Mouse (Mus musculus) left cerebral cortex, postnatal 4 days (tissue): ENCODE results near the gene Caskin2. TPM values are rescaled to one million over a fixed set of nuclear protein-coding genes. Genes with fewer than 3 reads are reported as not detected.
A peak's percentile ranks its signal among the peaks of the same experiment; 100 is the strongest.

Experiments
- DNase-seq: peaks from one replicate; pipeline ENCODE4 v3.0.0-alpha.2; 2022
- intact Hi-C: fragments of 180-260 bp; cut with DNase I; formaldehyde crosslinking; loops from one replicate; pipeline ENCODE4 v1.15.1; 2025
- total RNA-seq, 2 experiments: library from RNA; stranded (reverse); gene quantifications; 2 replicates each; pipeline ENCODE4 v1.2.3; 2021

The Caskin2 gene
- total RNA-seq, 2 experiments from 2014 or later, result 13.4 to 14.5 TPM

- intact Hi-C loops, result no loop called here
- DNase-seq, result no peak
Observed at GRCm38 (mm10) chr11:115832064-115832463, 18.6 kb upstream of the Caskin2 start.

DNA sequence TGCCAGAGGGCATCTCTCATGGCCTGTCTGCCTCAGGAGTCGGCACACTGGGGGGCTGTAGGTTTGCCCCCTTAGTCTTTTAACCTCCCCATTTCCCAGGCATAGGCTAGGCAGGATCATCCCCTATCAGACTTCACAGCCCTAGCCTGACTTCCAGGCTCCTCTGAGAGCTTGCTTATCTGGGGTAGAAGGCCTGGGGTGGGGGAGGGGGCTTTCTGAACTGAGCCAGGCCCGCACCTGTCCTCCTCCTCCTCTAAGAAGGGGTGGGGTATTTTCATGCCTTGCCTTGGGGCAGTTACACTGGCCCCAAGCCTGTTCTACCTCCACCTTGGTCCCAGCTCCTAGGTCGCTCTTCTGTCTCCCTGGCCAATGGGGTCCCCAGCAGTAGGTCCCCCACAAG, 18.1 kb upstream of the Caskin2 start:
- intact Hi-C loops, result no loop called here
- no peak for DNase-seq

- DNase-seq, result no peak
- intact Hi-C loops, result no loop called here
Observed at GRCm38 (mm10) chr11:115830550-115831325, 17.3 kb upstream of the Caskin2 start.

DNA sequence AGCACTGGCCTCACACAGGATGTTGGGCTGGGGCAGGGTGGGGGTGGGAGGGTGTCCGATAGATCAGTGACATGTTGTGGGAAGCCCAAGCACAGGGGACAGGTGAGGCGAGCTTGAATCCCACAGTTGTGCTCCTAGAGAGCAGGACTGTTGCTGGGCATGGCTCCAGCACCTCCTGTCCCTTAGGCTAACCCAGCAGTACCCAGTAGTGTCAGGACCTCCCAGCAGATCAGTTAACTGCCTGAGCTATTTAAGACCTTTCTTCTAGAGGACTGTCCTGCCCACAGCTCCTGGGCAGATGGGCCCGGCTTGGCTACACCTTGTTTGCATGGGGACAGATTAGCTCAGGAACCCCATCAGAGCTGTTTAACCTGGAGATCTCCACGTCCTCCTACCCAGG, 15.6 kb upstream of the Caskin2 start:
- intact Hi-C loops, result no loop called here
- DNase-seq, result no peak

DNA sequence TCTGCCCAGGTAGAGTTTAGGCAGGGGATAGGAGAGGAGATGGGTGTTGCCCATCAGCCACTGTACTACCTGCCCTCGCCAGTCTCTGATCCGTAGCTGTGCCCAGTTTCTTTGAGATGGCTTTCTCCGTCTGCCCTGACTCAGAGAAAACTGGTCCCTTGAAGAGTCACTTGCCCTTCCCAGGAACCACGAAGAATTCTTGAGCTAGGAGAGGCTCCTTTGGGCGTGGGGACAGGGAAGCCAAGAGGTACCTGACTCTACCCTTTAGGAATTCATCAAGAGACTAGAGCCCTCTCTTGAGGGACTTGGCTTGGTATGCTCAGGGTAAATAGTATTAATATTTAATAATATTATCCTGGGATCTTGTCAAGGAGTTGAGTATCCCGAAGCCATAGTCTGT, 14.2 kb upstream of the Caskin2 start:
- intact Hi-C loops, result no loop called here
- no peak for DNase-seq

DNA sequence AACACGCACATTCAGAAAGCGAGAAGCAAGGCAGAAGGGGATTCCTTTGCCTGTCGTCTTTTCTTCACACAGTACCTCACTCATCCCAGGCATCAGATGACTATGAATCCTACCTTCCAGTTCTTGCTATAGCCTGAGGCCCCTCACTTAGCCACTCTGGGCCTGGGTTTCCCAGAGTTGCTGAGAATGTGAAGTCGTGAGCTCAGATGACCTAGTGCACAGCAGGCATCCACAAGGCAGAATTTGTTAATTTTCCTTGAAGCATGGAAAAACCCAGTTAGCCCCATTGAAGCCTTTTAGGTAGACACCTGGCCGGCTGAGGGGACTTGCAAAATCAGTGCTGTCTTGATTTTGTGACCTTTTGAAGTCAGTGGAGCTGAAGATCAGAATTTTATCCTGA, 13.0 kb upstream of the Caskin2 start:
- no peak for DNase-seq
- intact Hi-C loops, result no loop called here

DNA sequence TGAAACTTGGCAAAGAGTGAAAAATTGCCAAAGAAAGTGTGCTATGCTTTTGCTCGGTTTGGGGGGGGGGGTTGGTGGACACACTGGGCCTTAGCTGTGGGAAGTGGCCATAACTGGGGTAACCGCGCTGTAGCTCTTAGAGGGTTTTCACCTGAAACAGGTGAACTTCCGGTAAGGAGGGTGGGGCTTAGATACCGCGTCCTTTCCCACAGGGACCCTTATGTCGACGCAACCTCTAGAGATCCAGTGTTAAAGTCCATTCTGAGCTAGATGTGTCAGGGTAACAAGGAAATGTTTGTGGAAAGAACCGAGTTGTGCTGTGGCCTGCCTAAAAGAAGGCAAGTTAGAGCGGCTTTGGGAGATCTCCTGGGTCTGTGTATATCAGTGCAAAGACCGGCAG, 11.4 kb upstream of the Caskin2 start:
- intact Hi-C loops, result no loop called here
- no peak for DNase-seq

DNA sequence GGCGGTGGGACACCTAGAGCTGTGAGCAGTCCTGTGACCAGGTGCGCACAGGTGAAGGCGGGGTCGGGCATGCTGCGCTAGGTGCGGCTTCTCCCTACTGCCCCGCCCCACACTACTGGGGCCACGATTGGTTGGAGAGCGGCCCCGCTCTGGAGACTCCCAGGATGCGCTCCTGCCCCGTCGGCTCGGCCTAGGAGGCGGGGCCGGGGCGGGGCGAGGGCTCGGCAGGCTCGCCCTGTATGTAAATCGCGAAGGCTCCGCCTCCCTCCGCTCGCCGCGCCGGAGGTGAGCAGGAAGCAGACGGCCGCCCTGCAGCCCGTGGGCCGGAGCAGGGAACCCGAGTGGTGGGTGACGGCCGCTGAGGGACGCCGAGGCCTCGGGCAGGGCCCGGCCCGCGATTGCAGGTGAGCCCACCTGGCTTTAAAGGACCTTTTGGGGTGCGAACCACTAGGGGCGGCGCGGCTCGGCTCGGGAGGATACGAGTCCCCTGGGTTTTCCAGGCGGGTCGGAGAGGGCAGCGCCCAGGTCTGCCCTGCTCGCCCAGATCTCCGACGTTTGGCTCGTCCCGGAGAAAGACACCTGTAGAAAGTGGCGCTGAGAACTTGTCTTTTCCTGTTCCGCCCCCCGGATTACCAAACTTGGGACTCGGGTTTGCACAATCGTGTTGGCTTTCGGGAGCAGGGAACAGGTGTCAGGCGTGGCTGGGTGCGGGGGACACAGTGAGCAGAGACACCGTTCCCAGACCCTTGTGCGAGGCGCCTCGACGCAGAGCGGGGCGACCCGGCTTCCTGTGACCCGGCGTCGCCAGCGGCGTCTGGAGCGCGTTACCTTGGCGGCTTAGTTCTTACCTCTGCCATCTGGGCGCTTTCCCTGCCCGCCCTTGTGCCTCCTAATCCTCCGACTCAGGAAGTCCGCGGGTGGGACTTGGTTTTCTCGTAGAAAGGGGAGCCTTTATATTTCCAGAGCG, 10.6 kb upstream of the Caskin2 start, which contains the start of gene Llgl2:
TSS of gene Llgl2 (plus strand) at position 276 of the 967 bp plus-strand sequence.
- intact Hi-C loops, result no loop called here
- peak; percentile 52 for DNase-seq

DNA sequence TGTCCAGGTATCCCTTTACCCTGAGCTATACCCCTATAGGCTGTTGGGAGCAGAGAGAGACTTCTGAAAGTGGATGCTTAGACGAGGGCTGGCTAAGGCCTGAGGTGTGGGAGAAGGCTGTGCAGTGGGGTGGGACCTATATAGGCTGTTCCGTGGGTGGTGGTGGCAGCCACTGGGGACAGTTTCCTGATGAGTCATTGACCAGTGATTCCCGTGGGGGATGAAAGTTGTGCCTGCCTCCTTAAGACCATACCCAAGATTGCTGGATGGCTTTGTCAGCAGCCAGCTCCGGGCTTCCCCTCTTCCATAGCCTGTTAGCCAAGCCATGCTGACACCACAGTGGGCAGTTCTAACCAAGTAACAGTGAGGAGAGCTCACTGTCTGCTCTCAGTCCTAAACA, 7.6 kb upstream of the Caskin2 start:
- intact Hi-C loops, result no loop called here
- no peak for DNase-seq

DNA sequence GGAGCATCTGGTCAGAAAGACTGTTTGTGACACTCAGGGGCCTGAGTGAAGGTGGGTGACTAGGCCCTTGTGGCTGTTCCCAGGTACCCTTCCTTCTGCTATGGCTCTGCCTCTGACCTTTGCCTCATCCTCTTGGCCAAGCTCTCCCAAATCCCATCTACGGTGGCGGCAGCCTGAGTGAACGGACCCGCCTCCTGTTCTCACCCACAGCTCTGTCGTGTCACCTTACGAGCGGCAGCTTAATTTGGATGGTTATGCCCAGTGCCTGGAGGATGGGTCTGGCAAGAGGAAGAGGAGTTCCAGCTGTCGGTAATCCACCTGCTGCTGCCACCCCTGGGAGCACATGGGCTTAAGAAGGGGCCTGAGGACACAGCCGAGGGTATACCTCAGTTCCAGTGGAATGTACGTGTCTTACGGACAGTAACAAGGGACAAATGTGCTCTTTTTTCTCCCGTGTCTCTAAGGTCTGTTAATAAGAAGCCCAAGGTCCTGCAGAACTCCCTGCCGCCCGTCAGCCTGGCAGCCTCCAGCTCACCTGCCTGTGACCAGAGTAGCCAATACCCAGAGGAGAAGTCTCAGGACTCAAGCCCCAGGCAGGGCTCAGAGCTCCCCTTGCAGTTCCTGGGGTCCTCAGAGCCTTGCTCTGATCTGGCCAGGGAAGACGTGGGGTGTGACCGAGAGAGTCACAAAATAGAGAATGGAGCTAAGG, 6.6 kb upstream of the Caskin2 start:
- DNase-seq, result no peak
- intact Hi-C loops, result no loop called here

GRCm38 (mm10) chr11:115817331-115817730, 3.9 kb upstream of the Caskin2 start:
- DNase-seq, result no peak
- intact Hi-C loops, result no loop called here

- intact Hi-C loops, result loop anchor here (2.0 to 5.0 kb wide), 3 partner anchors 48 to 163 kb away; partner anchors contain the start of gene Tmem94
- DNase-seq, result peak; percentile 88
Observed at GRCm38 (mm10) chr11:115814605-115815450, 1.4 kb upstream of the Caskin2 start, which contains the start of gene Tsen54. Tsen54 (plus strand) TSS chr11:115814724.

DNA sequence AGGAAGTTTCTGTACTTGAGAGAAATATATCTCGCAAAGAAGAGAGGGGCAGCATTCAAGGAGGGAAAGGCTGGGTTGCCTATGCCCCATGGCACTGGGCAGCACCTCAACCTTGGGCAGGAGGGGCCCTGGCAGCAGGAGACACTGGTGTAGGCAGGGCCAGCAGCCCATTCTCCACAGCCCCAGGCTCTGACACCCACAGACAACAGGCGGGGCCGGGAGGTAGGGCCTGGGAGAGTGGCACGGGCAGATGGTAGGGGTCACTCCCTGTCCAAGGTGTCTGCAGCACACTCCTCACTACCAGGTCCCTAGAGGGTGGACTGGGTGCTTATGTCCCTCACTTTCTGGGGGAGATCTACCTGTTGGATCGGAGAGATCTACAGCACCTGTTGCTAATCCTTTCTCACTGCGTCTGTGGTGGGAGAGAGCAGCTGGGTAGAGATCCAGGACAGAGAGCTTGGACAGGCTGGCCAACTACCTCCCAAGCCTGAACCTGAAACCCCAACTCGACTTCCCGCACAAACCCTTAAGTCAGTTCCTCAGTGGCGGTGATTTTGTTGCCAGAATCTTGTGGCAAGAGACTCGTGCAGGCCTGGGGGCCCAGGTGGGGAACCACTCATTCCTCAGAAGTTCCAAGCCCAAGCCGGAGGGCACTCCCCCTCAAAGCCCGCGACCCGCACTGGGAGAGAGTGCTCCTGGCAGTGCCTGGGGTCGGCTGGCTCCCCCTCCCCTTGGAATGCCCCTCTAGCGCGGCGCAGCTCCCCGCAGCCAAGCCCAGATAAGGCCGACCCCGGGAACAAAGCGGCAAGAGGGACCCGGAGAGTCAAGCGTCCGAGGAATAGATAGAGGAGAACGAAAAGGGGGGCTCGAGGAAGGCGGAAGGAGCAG, 662 bp downstream of the Caskin2 start:
- DNase-seq, result peak; percentile 35

GRCm38 (mm10) chr11:115812095-115812494, 1.3 kb downstream of the Caskin2 start:
- DNase-seq, result no peak
- intact Hi-C loops, result loop anchor here (5.0 kb wide), 2 partner anchors 45 to 160 kb away; partner anchors contain the start of gene Tmem94

More for the DNA sequence above, 662 bp downstream of the Caskin2 start:
- intact Hi-C loops, result loop anchor here (5.0 kb wide), 2 partner anchors 45 to 160 kb away; partner anchors contain the start of gene Tmem94

- DNase-seq, result no peak
- intact Hi-C loops, result loop anchor here (5.0 kb wide), 2 partner anchors 44 to 159 kb away; partner anchors contain the start of gene Tmem94
Observed at GRCm38 (mm10) chr11:115811381-115812093, 1.9 kb downstream of the Caskin2 start.

- DNase-seq, result peak; percentile 47
- intact Hi-C loops, result loop anchor here (5.0 kb wide), 2 partner anchors 43 to 158 kb away; partner anchors contain the start of gene Tmem94
Observed at GRCm38 (mm10) chr11:115810377-115810776, 3.1 kb downstream of the Caskin2 start.

DNA sequence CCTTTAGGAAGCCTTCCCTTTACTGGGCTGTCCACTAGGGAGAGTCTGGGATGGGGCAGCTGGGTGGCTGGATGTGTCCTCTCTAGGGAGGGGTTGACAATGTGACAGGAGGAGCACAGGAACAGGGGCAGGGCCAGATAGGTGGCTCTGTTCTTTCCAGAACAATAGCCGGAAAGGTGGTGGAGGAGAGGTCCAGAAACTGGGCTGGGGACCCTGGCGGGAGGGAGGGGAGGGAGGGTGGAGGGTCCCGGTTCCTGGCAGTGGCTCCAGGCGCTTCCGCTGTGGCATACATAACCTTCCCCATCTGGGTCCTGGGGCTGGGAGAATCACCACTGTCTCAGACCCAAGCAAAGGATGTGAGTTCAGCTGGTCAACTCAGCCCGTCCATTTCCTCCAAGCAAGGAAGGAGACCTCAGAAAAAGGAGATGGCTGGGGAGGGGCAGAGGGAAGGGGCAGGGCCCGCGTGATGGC, 4.1 kb downstream of the Caskin2 start:
- no peak for DNase-seq
- intact Hi-C loops, result no loop called here
